8 mouse cellular contexts compared by ENCODE assay signal in the genomic region with DNA sequence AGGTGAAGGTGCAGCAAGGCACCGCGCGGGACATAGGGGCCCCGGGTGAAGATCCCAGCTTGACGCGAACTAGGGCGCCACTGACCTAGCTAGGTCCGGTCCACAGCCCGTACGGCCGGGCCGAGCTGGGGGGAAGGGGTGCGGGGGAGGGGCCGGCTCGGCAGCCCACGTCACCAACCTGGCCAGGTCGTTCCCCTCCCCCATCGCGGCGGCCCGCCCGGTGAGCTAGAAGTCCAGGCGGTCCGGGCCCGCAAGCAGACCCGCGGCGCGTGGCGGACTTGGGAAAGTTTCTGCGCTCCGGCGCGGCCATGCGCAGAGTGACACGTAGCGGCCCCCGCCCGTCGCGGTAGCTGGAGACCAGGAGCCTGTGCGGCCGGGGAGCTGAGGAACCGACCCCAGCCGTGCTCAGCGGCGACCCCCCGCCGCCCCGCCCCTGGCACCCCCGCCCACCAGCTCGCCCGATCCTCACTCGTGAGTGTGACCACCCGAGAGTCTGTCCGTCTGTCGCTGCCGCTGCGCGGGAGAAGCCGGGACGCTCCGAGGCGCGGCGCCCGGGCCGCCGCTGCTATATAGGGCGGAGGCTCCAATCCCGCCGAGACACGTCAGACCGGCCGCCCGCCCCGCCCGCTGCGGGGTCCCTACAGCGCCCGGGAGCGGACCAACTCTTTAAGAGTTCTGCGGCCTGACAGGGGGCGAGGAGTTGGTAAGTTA. TPM values are rescaled to one million over a fixed set of nuclear protein-coding genes. Genes with fewer than 3 reads are reported as not detected.
DNase-seq lines count a peak whose midpoint lies in the region; ATAC-seq and TF ChIP-seq lines count a peak whose summit lies in the region.

No protein-coding gene starts in this region.

- ATAC-seq in inflammation-experienced regulatory T-cells, adult 6 months: peak; percentile 76
- peak; percentile 77 for ATAC-seq in megakaryocyte progenitor cell, adult 5-6 weeks (replicated peaks; ENCODE audit: poor library complexity)

- peak overlapping the region; percentile 78 for H3K4me3 ChIP-seq in cortical plate, adult 2 months (ENCODE audit: insufficient read depth, low read length)

- DNase-seq in ZHBTc4 (ENCODE audit: low read depth, low spot score): peak; percentile 76
- peak; percentile 85 for DNase-seq in gastrocnemius, postnatal 10 days
- peak; percentile 20 to 88 for DNase-seq in left cerebral cortex, postnatal 10 days (ENCODE audit: extremely low spot score in 1 of 2, low spot score in 2 of 2)
- DNase-seq in right cerebral cortex, postnatal 10 days (ENCODE audit: low spot score in 2 of 2): peak; percentile 69 to 76
- peak; percentile 86 for DNase-seq in urinary bladder, postnatal 25 days (ENCODE audit: low spot score)

- H3K27ac ChIP-seq in cortical plate, adult 2 months (ENCODE audit: insufficient read depth, low read length): peak overlapping the region; percentile 81; the same call in 1 of the 2 replicates

- peaks cover 4% of the 10 kb centered on the region; the same call in 1 of the 2 replicates for H3K4me1 ChIP-seq in cortical plate, adult 2 months (ENCODE audit: control insufficient read depth, insufficient read depth, low read length)

- intact Hi-C loops in left cerebral cortex, postnatal 10 days (cut with DNase I): no loop called here

- TF ChIP-seq POLR2A in cortical plate, adult 2 months (IDR thresholded peaks at IDR 0.05; ENCODE audit: extremely low read depth, insufficient read depth, low read length): no peak

- no peak for TF ChIP-seq CTCF in cortical plate, adult 2 months (IDR thresholded peaks at IDR 0.05; ENCODE audit: extremely low read depth, insufficient read depth, low read length)

RNA-seq across cellular contexts. Expression of gene Hdlbp, which starts 33.3 kb away (rescaled TPM):
- 92.1 and 93.3 TPM in 2 replicates for polyA plus RNA-seq in cortical plate, adult 2 months (2012; rRNA removed)
- 100 to 1,000 TPM; 229 to 252 TPM for total RNA-seq in gastrocnemius, postnatal 10 days (2021)
- 10 to 100 TPM; 49.3 to 72.0 (median 49.7) TPM for polyA plus RNA-seq in inflammation-experienced regulatory T-cells, adult 6 months (2017; shearing (Covaris generic))
- 100 to 1,000 TPM; 146 to 151 TPM for total RNA-seq in left cerebral cortex, postnatal 10 days (2021)
- total RNA-seq in megakaryocyte progenitor cell, adult 5-6 weeks (2015): 153 and 154 TPM in 2 replicates
- total RNA-seq in megakaryocyte progenitor cell, adult 5-6 weeks (2017): 115 and 138 TPM in 2 replicates

Comparison
In these comparisons a context has a peak if more than half of its experiments do, and no peak if none do; other contexts are left out.
1. Peak in every context shown above with its lines: DNase-seq, ATAC-seq, H3K4me3 ChIP-seq and H3K27ac ChIP-seq.